Mouse (Mus musculus) forelimb bud, embryonic 11.5 days (tissue): ENCODE data around the gene Myo16.

Source experiments
- DNase-seq: peaks from one replicate; pipeline ENCODE4 v3.0.0-alpha.2; 2012; ENCODE audit warnings: low read depth, low spot score

Myo16 gene

DNA sequence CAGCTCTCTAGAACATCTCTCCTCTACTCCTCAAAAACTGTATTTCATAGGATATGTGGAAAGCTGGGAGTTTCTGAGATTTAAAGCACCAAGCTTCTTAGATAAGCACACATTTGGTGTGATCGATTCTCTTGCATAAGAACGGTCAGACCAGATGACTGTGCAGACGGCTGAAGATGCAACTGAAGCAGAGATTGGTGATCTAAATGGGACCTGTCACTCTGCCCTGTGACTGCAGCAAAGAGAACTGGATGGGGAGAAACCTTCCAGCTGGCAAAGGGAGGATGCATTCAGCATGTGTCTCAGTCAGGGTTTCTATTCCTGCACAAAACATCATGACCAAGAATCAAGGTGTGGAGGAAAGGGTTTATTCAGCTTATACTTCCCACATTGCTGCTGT is 318.7 kb downstream of the Myo16 start:
- no peak for DNase-seq

GRCm38 (mm10) chr8:10474446-10474845 is 320.7 kb downstream of the Myo16 start:
- DNase-seq, result no peak

DNA sequence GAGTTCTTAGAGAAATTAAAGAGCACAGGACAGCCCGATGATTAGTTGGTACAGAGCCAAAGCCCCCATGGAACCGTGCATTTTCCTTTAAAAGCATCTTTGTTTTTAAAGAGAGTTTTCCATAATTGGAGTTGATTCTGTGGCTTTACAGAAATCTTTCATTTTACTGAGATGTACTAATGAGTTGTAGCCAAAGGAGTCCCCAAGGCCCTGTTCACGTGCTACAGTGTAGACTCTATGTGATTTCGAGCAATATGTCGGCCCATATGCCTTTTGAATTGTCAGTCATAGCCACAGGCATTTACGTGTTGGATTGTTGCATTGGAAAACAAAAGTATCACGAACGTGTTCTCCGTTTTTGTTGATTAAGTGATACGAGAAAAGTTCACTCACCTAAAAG is 325.3 kb downstream of the Myo16 start:
- DNase-seq, result no peak

DNA sequence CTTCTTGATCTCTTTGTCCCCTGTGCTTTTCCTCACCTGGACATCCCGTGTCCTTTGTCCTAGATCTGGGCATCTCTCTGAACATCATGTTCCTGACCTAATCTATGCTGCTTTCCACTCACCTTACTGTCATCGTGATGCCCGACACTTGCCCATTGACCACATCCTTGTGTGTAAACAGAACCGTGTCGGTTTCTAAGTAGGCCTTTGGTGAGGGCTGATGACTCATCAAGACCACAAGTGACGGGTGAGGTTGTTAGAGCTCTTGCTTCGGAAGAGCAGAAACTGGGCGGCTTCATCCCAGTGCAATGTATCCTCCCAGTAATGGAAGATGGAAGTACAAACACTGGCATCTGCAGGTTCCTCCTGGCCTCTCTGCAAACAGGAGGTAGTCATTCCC is 327.1 kb downstream of the Myo16 start:
- no peak for DNase-seq

DNA sequence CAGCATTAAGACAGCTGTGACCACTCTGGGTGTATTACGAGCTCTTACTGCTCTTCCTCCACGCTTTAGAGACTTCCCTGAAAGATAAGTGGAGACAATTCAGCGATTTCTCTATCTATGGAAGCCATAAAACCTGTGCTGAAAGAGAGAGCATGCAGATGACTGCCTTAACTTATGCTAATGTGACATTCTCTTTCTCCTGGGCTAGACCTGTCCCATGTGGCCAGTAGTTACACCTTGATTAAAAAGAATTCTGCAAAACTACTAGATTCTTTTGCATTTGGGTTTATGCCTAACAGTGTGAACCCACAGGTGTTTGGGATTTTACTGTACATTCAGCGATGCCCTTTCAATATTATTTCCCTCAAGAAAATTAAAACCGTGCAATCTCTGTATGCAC is 328.4 kb downstream of the Myo16 start:
- no peak for DNase-seq

DNA sequence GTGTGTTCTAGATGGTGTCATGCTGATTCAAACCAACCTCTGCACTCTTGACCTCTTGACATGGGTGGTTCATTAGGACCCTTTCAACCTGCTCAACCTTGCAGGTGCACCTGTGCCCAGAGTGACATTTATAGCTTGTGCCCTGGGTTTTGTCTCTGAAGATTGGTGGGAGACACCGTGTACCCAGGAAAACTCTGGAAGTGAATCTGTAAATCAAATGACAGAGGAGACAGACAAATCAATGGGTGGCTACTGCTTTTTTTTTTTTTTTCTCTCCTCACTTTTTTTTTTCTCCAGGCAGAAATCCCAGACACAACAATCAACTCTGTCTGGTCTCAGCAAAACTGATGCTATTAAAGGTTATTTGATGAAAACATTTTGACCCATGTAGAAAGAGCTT is 329.2 kb downstream of the Myo16 start:
- no peak for DNase-seq

GRCm38 (mm10) chr8:10483841-10484240 is 330.1 kb downstream of the Myo16 start:
- no peak for DNase-seq

DNA sequence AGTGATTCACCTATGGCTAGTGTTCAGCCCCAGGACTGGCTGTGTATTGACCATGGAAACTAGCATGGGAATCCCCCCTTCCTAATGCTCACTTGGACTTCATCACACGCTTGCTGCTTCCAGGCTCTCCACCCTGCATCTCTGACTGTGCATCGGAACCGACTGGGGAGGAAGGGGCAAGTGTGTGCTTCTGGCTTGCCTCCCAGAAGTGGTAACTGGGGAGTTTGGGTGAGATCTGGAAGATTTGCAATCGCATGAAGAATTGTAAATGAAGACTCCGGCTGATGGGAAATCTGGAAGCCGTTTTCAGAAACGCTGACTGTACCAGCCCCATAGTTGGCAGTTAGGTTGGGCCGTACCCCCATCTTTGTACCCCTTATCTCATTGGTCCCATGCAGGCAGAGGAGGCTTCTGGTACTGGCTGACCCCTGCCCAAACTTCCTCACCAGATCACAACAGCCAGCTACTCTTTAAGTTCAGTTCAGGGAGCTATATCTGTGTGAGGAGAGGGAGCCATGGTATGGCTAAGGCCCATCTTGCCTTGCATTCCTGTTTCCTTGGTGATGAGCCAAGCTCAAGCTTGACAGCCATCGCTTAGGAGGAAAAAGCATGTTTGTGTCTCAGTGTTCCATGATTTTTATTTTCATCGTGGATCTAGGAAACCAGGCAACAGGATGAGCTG is 336.2 kb downstream of the Myo16 start:
- DNase-seq, result no peak

DNA sequence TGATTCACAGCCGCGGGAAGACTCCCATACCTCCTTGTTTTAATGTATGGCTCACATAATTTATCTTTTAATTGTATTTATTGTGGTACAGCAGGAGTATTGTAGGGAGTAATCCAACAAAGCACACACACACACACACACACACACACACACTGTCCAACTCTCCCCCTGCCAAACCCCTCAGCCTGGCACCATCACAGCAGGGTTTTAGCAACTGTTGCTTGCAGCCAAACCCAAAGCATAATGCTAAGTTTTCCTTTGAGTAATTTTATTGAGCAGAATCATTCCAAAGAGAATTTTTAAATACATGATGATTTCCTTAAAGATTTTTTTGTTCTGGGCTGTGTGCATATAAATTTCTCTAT is 336.7 kb downstream of the Myo16 start:
- DNase-seq, result no peak

GRCm38 (mm10) chr8:10490874-10491273 is 337.2 kb downstream of the Myo16 start:
- DNase-seq, result no peak

GRCm38 (mm10) chr8:10499846-10500245 is 346.1 kb downstream of the Myo16 start:
- DNase-seq, result no peak

DNA sequence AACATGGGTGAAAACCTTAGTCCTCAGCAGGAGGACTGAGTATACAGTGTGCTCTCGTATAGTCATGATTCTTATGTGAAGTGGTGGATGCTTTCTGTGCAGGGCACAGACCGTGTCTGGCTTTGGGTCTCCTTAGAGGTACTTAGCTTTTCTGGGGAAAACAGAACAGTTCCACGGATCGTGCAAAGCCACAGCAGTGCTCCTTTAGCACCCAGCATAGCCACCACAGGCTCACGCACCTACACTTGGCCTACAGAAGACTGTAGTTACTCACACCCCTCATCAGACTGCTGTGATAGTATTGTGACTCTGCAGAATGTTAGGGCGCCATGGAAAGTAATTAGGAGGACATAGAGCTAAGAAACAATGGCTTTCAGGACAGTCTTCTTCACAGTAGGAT is 346.8 kb downstream of the Myo16 start:
- no peak for DNase-seq

DNA sequence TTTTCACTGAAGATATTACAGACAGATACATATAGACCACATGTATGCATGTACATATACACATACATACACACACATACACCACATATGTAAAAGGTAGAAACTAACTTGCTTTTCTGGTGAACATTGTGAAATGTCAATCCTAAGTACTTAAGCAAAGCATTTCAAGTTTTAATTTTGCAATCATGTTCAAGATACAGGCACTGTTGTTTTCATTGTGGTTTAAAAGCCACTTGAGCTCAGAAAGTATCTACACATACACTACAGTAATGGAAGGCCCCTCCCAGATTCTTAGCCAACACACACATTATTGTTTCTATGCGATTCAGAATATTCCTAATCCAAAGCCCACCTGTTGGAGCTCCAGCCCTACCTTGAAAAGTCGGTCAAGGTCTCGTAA is 348.0 kb downstream of the Myo16 start:
- no peak for DNase-seq

DNA sequence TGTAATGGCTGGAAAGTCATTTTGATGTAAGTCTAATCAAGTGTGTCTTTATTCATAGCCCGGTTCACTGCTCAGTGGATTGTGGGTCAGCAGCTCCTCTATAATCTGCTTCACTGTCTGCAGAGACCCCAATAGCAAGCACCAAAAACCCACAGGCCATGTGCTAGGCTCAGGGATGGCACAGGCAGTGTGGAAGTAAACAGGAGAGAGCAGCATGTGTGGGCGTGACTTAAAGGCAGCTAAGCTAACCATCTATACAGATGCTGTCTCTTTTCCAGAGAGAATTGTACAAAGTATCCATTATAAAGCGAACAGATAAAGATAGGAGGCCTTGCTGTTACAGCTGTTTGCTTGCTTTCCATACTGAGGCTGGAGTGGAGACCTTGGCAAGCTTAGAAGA is 358.4 kb downstream of the Myo16 start:
- no peak for DNase-seq

DNA sequence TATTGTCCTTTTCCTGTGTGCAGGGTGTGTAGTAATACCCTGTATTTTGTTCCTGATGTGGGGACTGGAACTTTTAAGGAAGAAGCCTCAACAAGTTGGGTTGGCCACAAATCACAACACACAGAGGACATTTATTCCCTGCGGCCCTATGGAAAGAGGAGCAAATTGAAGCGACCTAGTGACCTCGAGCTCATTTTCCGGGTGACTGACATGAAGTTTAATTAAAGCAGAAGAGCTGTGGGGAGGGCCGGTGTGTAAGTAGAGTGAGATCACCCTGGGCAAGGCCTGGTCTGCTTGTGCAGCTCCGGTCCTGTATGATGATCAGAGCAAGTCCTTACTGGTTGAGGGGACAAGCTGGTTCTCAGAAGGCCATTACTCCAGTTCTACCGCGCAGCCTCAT is 363.7 kb downstream of the Myo16 start:
- no peak for DNase-seq

DNA sequence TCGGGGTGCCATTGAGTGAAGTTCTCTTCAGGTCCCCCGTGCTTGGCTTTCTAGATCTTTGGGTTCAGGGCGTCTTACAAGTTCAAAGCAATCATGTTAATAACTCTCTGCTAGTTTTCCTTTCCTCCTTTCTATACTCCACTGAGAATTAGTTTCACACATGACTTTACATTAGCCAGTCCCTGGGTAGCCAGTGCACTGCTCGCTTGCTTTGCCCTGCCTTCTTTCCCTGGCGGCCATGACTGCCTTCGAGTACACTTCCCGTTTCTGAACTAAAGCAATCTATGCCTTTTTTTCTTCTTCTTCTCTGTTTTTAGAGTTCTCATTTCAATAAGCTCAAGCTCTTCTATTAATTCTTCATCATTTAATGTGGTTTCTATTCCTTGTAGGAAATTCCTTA is 365.6 kb downstream of the Myo16 start:
- DNase-seq, result no peak

DNA sequence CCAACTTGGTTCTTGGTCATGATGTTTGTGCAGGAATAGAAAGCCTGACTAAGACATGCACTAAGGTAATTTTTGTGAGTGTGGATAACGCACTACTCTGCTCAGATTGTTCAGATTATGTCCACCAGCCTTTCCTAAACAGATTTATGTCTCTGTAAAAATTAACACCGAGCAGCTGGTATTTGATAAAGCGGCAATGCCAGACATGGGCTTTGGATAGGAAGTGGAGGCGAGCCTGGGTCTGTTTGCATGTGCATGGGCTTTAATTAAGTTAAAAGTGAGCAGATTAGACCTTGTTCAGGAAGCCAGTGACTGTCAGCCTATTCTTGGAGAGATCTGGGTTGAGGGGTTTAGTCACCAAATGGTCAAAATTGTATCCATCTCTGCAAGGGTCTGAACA is 367.8 kb downstream of the Myo16 start:
- DNase-seq, result no peak

- no peak for DNase-seq
Observed at GRCm38 (mm10) chr8:10525686-10526085, 372.0 kb downstream of the Myo16 start.

DNA sequence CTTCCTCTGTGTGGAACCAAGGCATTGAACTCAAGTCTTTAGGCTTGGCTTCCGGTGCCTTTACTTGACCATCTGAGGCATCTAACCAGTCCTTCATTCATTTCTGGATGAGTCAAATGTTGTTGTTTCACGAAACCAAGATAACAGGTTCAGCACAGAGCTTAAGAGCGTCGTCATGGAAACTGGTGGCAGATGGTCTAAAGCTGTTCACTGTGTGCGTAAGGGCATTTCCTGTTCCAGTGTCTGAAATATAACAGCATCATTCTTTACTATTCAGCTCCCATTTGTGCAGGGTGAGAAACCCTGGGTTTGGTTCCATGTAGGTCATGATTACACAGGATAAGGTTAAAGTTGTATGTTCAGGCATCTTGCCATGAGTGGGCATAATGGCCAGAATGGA is 372.9 kb downstream of the Myo16 start:
- DNase-seq, result no peak

- DNase-seq, result no peak
Observed at GRCm38 (mm10) chr8:10534619-10535286, 381.0 kb downstream of the Myo16 start.

GRCm38 (mm10) chr8:10538319-10538718 is 384.6 kb downstream of the Myo16 start:
- no peak for DNase-seq

DNA sequence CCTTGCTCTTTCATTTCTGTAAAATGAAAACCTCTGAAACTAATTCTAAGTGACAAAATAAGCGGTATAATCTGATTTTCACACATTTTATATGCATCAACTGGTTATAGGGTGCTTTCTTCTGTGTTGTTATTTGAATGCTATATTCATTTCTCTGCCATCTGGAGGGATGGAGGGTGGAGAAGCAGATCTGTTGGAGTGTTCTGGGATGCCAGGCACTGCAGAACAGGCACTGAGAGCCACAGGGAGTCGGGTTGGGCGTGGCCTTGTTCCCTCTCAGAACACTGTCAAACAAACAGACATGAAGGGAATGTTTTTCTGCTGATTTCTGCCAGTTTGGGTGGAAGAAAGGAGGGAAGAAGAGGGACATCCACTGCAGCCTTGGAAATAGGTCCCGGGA is 386.0 kb downstream of the Myo16 start:
- no peak for DNase-seq

DNA sequence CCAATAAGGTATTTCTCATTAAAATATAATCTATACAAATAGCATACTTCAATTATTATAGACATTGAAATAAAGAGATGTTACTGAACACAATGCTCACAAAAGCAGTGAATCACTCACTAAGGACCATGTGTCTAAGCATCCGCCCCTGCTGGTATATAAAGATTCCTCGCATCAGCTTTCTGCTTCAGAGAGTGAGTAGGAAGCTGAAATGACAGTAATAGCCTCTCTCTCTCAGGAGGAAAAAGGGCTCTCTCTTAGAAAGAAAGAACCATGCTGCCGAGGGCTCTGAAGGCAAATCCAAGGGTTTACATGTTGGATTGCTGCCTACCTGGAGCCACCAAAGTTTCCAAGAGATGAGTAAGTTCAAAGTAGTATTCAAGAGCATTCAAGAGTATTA is 392.2 kb downstream of the Myo16 start:
- DNase-seq, result no peak

- no peak for DNase-seq
Observed at GRCm38 (mm10) chr8:10546519-10546918, 392.8 kb downstream of the Myo16 start.
